Mouse (Mus musculus): ENCODE data around the gene Cobl.

GRCm38 (mm10) chr11:12411075-12411807 is 53.5 kb downstream of the Cobl start:
- TF ChIP-seq POLR2A (IDR thresholded peaks at IDR 0.05; ENCODE audit: borderline replicate concordance, extremely low read depth, low read depth, low read length) (no peak), CTCF (IDR thresholded peaks at IDR 0.05; ENCODE audit: insufficient read depth, low read length) (no peak)
